Mouse (Mus musculus) yolk sac, embryonic 10.5 days (tissue): ENCODE measurements around the gene Il31ra.

ENCODE experiments used
- DNase-seq: peaks from one replicate; pipeline ENCODE4 v3.0.0-alpha.2; 2017; ENCODE audit warnings: low spot score

Gene Il31ra

DNA sequence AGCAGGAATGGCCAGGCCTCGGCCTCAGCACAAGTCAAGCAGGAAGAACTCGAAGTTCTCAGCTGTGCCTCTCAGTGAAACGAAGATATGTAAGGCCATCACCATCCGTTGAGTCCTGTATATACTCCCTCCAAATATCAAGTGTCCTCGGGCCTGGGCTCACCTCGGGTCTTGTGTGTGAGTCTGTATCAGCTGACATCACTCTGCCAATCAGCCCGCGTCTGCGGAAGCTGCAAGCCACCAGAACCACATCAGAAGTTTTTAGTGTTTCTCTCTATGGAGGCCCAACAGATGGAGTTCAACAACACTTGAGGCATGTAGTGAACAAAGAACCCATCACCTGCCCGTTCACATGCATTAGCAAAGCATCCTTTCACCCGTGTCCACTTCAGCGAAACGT lies 86.5 kb downstream of the Il31ra start:
- no peak for DNase-seq

DNA sequence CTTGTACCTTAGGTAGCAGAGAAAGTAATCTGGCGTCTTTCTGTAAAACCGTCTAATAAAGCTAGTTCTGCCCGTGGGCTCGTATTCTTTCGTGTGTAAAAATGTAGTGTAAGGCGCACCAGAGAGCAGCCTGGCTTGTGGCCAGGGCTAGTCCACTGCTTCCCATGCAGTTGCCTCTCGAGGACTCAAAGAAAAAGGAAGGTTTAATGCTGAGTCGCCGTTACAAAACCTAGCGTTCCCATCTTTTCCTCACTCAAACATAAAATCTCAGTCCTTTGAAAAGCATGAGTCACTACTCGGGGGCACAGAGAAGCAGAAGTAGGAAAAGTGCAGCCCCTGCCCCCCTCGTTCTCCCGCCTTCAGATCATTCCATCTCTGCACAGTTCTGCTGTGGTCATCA lies 87.4 kb downstream of the Il31ra start:
- DNase-seq, result no peak

DNA sequence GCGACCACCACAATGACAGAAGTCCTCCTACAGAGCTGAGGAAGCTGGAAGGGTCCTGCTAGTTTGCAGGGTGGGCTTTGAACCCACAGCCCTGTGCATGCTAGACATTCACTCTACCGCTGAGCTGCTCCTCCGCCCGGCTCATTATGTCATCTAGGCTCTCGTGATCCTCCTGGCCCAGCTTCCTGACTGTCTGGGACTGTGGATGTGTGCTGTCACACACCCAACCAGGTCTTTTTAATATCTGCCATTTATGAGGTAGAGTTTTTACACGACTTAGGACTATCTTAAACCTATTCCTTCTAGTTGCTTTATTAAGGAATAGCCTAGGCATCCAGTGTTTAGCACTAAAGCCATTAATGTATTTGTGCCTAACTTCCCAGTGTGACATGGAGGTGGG lies 88.7 kb downstream of the Il31ra start:
- DNase-seq, result no peak

DNA sequence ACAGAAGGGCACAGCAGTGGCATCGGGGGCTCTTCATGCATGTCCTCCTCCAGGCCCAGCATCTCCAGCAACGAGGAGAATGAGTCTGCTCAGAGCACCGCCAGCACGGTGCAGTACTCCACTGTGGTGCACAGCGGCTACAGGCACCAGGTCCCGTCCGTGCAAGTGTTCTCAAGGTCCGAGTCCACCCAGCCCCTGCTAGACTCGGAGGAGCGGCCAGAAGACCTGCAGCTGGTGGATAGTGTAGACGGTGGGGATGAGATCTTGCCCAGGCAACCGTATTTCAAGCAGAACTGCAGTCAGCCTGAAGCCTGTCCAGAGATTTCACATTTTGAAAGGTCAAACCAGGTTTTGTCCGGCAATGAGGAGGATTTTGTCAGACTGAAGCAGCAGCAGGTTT lies 90.3 kb downstream of the Il31ra start:
- DNase-seq, result no peak

DNA sequence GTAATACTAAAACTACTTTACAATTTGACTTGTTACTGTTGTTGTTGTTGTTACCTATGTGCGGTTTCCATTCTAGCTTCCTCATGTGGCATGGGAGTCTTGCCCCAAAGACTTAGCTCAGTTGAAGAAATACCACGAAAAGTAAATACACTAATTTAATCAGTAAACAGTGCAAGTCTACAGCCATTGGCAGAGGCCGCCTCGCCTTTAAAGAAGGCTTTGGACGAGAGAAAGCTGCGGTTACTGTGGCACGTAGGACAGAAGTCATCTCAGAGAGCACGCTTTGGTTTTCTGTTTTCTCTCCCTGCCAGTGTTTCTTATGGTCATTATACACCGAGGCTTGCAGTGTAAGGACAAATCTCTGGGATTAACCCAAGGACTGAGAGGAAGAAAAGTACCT lies 93.7 kb downstream of the Il31ra start:
- no peak for DNase-seq

DNA sequence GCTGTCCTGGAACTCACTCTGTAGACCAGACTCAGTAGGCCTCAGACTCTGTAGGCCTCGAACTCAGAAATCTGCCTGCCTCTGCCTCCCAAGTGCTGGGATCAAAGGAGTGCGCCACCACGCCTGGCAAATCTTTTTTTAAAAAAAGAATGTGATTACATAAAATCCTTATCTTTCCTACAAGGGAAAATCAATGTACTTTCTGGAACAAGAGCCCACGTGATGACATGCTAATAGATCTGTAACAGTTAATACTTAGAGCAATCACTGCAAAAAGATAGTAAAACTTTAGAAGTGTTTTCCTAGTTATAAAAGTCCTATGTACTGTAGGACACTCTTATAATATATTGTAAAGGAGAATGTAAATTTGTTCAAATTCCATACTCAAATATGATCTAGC lies 94.1 kb downstream of the Il31ra start:
- no peak for DNase-seq

DNA sequence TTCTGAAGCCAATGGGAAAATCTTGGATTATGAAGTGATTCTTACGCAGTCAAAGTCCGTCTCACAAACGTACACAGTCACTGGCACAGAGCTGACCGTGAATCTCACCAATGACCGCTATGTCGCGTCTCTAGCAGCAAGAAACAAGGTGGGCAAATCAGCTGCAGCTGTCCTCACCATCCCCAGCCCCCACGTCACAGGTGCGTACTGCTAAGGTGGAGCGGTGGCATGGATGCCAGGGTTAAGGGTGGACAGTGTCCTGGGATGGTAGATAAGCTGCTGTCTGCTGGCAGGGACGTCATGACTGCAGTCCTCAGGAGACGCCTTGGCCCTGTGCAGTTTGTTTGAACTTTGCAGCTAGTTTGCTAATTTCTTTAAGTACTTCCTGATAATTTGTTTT lies 99.6 kb downstream of the Il31ra start:
- no peak for DNase-seq

DNA sequence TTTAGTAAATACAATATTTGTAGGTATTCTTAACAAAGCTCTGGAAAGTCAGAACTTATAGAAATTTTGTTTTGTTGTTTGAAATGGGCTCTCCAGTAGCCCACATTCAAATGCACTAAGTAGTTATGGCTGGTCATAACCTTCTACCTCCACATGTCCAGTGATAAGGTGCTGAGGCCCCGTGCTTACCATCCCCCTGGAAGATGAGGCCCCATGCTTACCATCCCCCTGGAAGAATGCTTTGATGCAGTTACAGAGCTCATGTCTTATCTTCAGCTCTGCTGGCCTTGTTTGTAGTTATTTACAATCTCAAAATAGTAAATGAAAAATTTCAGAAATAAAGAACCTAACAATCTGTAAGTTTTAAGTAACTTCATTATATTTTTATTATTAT lies 101.9 kb downstream of the Il31ra start:
- no peak for DNase-seq

DNA sequence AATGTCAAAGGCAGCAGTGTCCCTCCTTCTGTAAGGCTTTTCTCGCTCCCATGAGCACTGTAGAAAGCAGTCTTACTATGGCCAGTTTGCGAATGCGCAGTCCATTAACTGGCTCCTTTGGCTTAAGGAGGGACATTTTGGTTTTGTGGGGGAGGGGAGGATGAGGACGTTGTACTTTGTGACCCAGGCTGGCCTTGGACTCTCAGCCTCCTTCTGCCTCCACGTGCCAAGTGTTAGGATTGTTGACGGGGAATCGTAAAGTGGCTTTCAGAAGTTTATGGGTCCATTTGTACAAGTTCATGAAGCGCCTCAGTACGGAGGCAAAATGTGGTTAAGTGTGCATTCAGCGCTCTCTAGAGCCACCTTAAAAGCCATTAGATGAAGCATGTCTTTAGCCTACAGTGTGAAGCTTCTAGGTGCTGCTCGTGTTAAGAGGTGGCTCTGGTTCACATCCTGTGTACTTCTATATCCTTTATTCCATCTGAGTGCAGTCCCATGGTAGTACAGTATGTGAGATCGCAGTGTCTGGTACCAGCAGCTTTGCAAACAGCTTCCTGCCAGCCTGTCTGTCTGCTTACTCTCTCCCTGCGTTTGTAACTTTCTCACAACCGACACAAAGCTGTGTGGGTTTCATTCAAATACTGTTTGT lies 102.4 kb downstream of the Il31ra start:
- peak; percentile 39 for DNase-seq

DNA sequence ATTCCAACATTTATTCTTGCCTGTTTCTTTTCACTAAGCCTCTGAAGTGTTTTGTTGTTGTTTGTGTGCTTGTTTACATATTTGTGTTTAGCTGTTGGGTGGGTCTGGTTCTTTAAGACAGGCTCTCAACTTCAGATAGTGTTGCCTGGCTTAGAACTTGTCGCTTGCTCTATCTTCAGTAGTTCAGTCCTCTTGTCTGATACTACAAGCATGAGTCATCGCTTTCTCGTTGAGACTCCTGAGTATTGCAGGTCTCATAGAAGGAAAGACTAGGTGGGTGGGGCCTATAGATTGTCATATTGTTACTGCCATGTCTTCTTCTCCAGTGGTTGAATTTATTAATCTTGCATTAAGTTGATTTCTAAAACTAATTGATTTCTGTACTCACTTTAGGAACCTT lies 104.1 kb downstream of the Il31ra start:
- DNase-seq, result no peak

DNA sequence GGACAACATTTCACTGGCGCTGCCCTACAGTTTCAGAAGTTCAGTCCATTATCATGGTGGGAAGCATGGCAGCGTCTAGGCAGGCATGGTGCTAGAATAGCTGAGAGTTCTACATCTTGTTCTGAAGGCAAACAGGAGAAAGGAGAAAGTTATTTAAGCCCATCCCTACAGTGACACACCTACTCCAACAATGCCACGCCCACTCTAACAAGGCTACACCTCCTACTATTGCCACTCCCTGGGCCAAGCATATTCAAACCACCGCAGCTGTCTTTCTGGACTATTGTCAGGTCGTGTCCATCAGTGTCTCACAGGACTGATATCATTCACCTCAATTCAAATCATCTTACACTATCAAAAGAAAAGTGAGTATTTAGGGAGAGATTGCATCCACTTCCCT lies 107.5 kb downstream of the Il31ra start:
- DNase-seq, result no peak

DNA sequence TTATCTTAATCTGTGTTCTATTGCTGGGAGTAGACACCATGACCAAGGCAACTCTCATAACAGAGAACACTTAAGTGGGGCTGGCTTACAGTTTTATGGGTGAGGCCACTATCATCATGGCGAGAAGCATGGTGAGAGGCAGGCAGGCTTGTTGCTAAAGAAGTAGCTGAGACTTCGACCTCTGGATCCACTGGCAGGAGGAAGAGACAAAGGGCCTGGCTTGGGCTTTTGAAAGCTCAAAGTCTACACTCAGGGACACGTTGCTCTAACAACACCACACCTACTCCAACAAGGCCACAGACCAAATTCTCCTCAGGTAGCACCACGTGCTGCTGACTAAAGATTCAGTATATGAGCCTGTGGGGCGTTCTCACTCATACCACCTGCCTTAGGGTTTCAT lies 107.9 kb downstream of the Il31ra start:
- DNase-seq, result no peak

DNA sequence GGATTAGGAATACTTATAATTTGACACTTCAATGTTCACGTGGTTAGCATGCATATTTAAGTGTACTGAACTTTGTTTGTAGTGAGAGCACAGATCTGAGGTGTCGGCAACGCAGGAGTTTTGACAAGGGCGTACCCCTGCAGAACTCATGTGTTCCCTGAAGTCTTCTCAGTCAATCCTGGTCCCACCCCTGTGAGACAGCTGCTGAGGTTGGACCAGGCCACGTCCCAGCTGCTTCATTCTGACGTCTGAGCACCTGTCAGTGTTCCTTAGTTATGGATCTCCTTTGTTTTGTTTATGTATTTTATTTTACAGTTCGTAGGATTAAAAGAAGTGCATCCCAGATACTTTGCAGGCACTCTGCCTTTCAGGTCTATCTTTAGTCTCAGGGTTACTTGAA lies 111.1 kb downstream of the Il31ra start:
- DNase-seq, result no peak

DNA sequence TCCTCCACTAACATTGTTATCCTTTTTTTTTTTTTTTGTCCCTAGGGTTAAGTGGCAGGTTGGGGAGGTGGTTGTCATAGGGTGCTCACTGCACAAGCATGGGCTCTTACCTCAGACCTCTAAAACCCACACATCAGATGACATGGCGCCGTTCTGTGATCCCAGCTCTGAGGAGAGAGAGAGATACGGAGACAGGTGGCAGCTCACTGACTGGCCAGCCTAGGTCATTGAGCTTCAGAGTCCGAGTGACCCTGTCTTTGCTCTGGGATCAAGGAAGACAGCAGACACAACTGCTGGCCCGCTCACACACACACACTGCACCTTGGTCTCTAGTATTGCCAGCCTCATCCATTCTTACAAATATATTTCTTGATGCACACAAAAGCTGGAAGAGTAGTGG lies 111.6 kb downstream of the Il31ra start:
- no peak for DNase-seq

DNA sequence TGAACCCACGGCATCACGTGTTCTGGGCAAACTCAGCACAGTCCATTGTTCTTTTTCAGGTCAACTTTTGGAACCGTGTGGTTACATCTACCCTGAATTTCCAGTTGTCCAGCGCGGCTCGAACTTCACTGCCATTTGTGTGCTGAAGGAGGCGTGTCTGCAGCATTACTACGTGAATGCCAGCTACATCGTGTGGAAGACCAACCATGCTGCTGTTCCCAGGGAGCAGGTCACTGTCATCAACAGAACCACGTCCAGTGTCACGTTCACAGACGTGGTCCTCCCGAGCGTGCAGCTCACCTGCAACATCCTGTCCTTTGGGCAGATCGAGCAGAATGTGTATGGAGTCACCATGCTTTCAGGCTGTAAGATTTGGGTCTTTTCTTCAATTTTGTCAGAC lies 114.2 kb downstream of the Il31ra start:
- no peak for DNase-seq

DNA sequence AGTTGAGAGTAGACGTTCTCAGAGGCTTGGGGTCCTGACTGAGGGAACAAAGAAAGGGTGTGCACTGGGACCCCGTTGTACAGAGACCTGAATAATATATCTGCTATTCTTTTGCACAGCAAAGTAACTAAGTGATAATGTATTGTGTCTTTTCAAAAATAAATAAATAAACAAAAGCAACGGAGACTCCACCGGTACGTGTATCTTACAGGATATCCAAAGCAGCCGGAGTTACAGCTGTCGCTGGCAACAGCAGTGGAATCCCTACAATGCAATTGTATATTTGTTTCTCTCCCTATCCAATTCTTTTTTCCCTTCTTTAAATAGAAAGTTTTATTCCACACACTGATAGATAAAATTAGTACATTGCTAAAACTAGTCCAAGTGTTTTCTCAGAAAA lies 115.1 kb downstream of the Il31ra start:
- DNase-seq, result no peak

DNA sequence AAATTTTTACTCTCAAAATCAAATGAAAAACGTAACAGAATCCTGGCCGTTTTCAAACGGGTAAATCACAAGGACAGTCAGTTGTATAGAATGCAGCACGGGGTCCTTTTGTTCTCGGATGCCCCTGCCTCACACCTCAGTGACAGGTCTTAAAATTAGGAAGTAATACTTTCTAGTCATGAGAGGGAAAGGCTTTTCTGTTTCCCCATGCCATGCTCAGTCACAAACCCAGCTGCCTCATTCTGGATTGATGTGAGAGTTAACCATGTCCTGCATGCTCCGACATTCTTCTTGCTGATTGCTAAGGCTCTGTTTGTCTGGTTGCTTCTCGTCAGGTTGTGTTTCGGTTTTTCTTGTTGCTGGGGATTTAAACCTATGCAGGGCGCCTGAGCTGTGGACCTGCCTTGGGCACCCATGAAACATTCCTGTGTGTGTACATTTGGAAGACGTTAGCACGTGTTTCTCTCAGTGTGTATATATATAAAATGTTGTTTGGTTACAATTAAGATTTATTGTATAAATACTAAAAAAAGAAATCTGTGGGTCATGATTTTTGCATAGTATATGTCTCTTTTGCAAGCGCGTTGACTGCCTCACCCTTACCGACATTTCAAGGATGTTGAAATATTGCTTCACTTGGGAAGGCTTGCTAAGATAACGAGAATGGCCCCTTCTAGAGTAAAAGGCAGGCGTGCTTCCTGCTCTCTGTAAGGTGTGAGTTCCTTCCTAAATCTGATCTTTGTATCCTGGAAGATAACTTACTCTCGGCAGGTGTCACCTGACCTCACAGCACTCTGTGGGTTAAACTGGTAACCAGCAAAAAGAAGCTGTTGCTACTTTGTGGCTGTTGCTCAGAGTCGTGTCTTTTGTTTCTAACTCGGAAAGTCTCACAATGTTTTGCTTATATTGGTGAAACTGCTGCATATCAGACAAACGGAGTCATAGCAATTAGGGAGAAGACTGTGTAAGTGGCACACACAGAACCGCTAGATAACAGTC lies 120.1 kb downstream of the Il31ra start:
- DNase-seq, result no peak

DNA sequence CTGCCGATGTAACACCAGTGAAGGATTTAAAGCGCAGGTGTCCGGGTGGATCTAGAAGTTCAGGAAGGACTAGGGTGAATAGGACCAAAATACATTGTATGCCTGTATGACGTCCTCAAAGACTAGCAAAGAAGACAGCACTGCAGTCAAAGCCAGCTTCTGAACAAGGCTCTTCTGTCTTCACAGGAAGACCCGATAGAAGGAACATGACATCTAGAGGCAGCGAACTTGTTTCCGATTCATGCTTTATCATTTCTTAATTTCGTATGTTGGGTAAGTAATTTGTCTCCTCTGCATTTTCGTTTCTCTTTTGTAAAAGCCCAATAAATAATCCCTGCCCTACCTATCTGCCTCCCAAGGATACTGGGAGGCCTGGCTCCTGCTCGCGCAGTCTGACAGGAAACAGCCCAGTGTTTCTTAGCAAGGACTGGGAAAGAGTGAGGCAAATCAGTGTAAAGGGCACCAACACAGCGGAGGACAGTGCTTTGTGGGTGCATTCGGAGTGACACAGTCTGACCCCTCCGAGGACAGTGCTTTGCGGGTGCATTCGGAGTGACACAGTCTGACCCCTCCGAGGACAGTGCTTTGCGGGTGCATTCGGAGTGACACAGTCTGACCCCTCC lies 121.6 kb downstream of the Il31ra start:
- no peak for DNase-seq

DNA sequence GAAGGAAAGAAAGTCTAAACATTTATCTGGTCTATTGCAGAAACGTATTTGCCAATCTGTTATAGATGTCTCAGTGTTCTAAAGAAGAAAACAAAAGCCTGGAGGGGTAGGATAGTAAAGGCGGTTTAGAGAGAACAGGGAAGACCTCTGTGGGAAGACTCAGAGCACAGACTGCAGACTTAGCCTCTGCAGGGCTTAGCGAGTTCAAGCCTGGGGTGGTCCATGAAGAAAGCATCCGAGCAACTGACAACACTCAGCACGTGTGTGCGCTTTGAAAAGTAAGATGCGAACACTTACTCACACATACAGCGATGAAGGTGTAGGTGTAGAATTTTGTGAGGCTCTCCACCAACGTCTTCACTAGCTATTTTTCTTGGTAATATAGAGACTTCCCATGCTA lies 123.0 kb downstream of the Il31ra start:
- no peak for DNase-seq
